In genomic region chr6:53854971-53855856, GRCm38 (mm10) we compare ENCODE assay signal across 9 mouse cellular contexts. TPM values are rescaled to one million over a fixed set of nuclear protein-coding genes. Genes with fewer than 3 reads are reported as not detected.
DNase-seq lines count a peak whose midpoint lies in the region; ATAC-seq and TF ChIP-seq lines count a peak whose summit lies in the region.
"Had no signal": no experiment of that assay in that cellular context is flagged by ENCODE, and none has a peak within 500 bp of the region (broad histone marks: within the 10 kb centered on the region; RNA-seq: fewer than 3 reads in every experiment).

No protein-coding gene starts in this region.

- WGBS in forebrain, embryonic 14.5 days, result 69% methylated on average over 12 of the region's 12 CpGs
- WGBS in forebrain, embryonic 12.5 days, result 81% methylated on average over 12 of the region's 12 CpGs
- WGBS in lung, embryonic 16.5 days, result 48% methylated on average over 12 of the region's 12 CpGs
- 53% methylated on average over 12 of the region's 12 CpGs for WGBS in hindbrain, embryonic 16.5 days
- 68% methylated on average over 12 of the region's 12 CpGs for WGBS in midbrain, postnatal 0 days

- peak; percentile 71 for DNase-seq in forebrain, embryonic 14.5 days (ENCODE audit: low spot score)
- DNase-seq in lung, postnatal 4 days, result no peak
- DNase-seq in midbrain, postnatal 0 days (ENCODE audit: low spot score), result peak; percentile 83
- no peak for DNase-seq in embryo, embryonic 10.5 days (ENCODE audit: low spot score)
- DNase-seq in urinary bladder, postnatal 25 days (ENCODE audit: low spot score), result no peak

- H3K27ac ChIP-seq in forebrain, embryonic 14.5 days (ENCODE audit: low read depth, low read length), result no peak overlapping the region
- no peak overlapping the region for H3K27ac ChIP-seq in forebrain, embryonic 12.5 days
- H3K27ac ChIP-seq in lung, embryonic 16.5 days (ENCODE audit: low read length), result peak overlapping the region; percentile 51
- H3K27ac ChIP-seq in hindbrain, embryonic 16.5 days (ENCODE audit: low read depth, low read length), result peak overlapping the region; percentile 70
- peak overlapping the region; percentile 13 for H3K27ac ChIP-seq in midbrain, postnatal 0 days (ENCODE audit: low read depth, low read length)

- peak; percentile 62; the same call in 1 of the 2 replicates for ATAC-seq in forebrain, embryonic 14.5 days
- ATAC-seq in forebrain, embryonic 12.5 days (ENCODE audit: low FRiP score), result no peak
- ATAC-seq in lung, embryonic 16.5 days (ENCODE audit: low read depth), result peak; percentile 94
- ATAC-seq in hindbrain, embryonic 16.5 days, result peak; percentile 92
- peak; percentile 65 for ATAC-seq in midbrain, postnatal 0 days (ENCODE audit: low FRiP score)

- H3K4me3 ChIP-seq in forebrain, embryonic 14.5 days (ENCODE audit: low read depth, low read length), result no peak overlapping the region
- no peak overlapping the region for H3K4me3 ChIP-seq in forebrain, embryonic 12.5 days (replicated peaks)
- no peak overlapping the region for H3K4me3 ChIP-seq in lung, embryonic 16.5 days (ENCODE audit: low read length)
- H3K4me3 ChIP-seq in hindbrain, embryonic 16.5 days (ENCODE audit: low read length), result no peak overlapping the region
- H3K4me3 ChIP-seq in midbrain, postnatal 0 days (ENCODE audit: low read depth, low read length), result no peak overlapping the region

- no peak overlapping the region for H3K9ac ChIP-seq in forebrain, embryonic 14.5 days (ENCODE audit: low read length)
- no peak overlapping the region for H3K9ac ChIP-seq in forebrain, embryonic 12.5 days
- no peak overlapping the region for H3K9ac ChIP-seq in lung, embryonic 16.5 days (ENCODE audit: low read length)
- no peak overlapping the region for H3K9ac ChIP-seq in hindbrain, embryonic 16.5 days (ENCODE audit: low read depth, low read length)
- H3K9ac ChIP-seq in midbrain, postnatal 0 days (replicated peaks; ENCODE audit: low read length, poor library complexity, severe bottlenecking), result no peak overlapping the region

- H3K36me3 ChIP-seq in forebrain, embryonic 14.5 days (ENCODE audit: control insufficient read depth, insufficient read depth, low read length), result no peaks in the 10 kb centered on the region
- H3K36me3 ChIP-seq in forebrain, embryonic 12.5 days (replicated peaks), result no peaks in the 10 kb centered on the region
- H3K36me3 ChIP-seq in lung, embryonic 16.5 days (ENCODE audit: control insufficient read depth, insufficient read depth, low read length), result no peaks in the 10 kb centered on the region
- no peaks in the 10 kb centered on the region for H3K36me3 ChIP-seq in hindbrain, embryonic 16.5 days (ENCODE audit: control insufficient read depth, insufficient read depth, low read length)
- H3K36me3 ChIP-seq in midbrain, postnatal 0 days (ENCODE audit: insufficient read depth, low read length), result no peaks in the 10 kb centered on the region

- TF ChIP-seq CTCF in midbrain, postnatal 0 days (IDR thresholded peaks at IDR 0.05), result no peak

- no peaks in the 10 kb centered on the region for H3K9me3 ChIP-seq in forebrain, embryonic 14.5 days (replicated peaks; ENCODE audit: control insufficient read depth, low read length)
- no peaks in the 10 kb centered on the region for H3K9me3 ChIP-seq in forebrain, embryonic 12.5 days
- H3K9me3 ChIP-seq in lung, embryonic 16.5 days (ENCODE audit: control insufficient read depth, low read length), result no peaks in the 10 kb centered on the region
- no peaks in the 10 kb centered on the region for H3K9me3 ChIP-seq in hindbrain, embryonic 16.5 days (ENCODE audit: control insufficient read depth, low read length)
- no peaks in the 10 kb centered on the region for H3K9me3 ChIP-seq in midbrain, postnatal 0 days (ENCODE audit: low read length)

- H3K4me1 ChIP-seq in forebrain, embryonic 14.5 days (ENCODE audit: control insufficient read depth, insufficient read depth, low read length), result peaks cover 5% of the 10 kb centered on the region; the same call in 1 of the 2 replicates
- peaks cover 8% of the 10 kb centered on the region for H3K4me1 ChIP-seq in forebrain, embryonic 12.5 days
- peaks cover 15% of the 10 kb centered on the region for H3K4me1 ChIP-seq in lung, embryonic 16.5 days (replicated peaks; ENCODE audit: control insufficient read depth, insufficient read depth, low read length)
- H3K4me1 ChIP-seq in hindbrain, embryonic 16.5 days (ENCODE audit: control insufficient read depth, insufficient read depth, low read depth, low read length), result peaks cover 2% of the 10 kb centered on the region
- no peaks in the 10 kb centered on the region for H3K4me1 ChIP-seq in midbrain, postnatal 0 days (ENCODE audit: insufficient read depth, low read length)

- H3K27me3 ChIP-seq in forebrain, embryonic 14.5 days (replicated peaks; ENCODE audit: control insufficient read depth, insufficient read depth, low read length), result no peaks in the 10 kb centered on the region
- H3K27me3 ChIP-seq in forebrain, embryonic 12.5 days, result no peaks in the 10 kb centered on the region
- H3K27me3 ChIP-seq in lung, embryonic 16.5 days (ENCODE audit: control insufficient read depth, insufficient read depth, low read depth, low read length), result no peaks in the 10 kb centered on the region
- no peaks in the 10 kb centered on the region for H3K27me3 ChIP-seq in hindbrain, embryonic 16.5 days (replicated peaks; ENCODE audit: control insufficient read depth, insufficient read depth, low read length)
- H3K27me3 ChIP-seq in midbrain, postnatal 0 days (ENCODE audit: insufficient read depth, low read length), result no peaks in the 10 kb centered on the region
- H3K27me3 ChIP-seq: CH12.LX had no signal

- H3K4me2 ChIP-seq in forebrain, embryonic 14.5 days (ENCODE audit: low read length), result no peak overlapping the region
- no peak overlapping the region for H3K4me2 ChIP-seq in forebrain, embryonic 12.5 days
- H3K4me2 ChIP-seq in lung, embryonic 16.5 days (ENCODE audit: low read depth, low read length), result no peak overlapping the region
- H3K4me2 ChIP-seq in hindbrain, embryonic 16.5 days (ENCODE audit: low read length), result no peak overlapping the region
- H3K4me2 ChIP-seq in midbrain, postnatal 0 days (ENCODE audit: low read depth, low read length, poor library complexity, severe bottlenecking), result no peak overlapping the region

RNA-seq across cellular contexts. Expression of gene Tril, which starts 34.6 kb away (rescaled TPM):
- polyA plus RNA-seq in forebrain, embryonic 14.5 days (2014; fragmentation: Nextera tagmentation; extraction: Ambion mirVana), result 3.9 and 5.1 TPM in 2 replicates
- polyA plus RNA-seq in forebrain, embryonic 12.5 days (2016; fragmentation: Nextera tagmentation; extraction: Ambion mirVana), result 19.5 and 23.2 TPM in 2 replicates
- polyA plus RNA-seq in lung, embryonic 16.5 days (2015; fragmentation: Nextera tagmentation; extraction: Ambion mirVana), result 33.9 and 38.9 TPM in 2 replicates
- 21.4 and 21.7 TPM in 2 replicates for polyA plus RNA-seq in hindbrain, embryonic 16.5 days (2015; fragmentation: Nextera tagmentation; extraction: Ambion mirVana)
- total RNA-seq in midbrain, postnatal 0 days (2014; rRNA removed), result 48.4 and 55.6 TPM in 2 replicates
- 25.9 and 26.7 TPM in 2 replicates for polyA plus RNA-seq in midbrain, postnatal 0 days (2015; fragmentation: Nextera tagmentation; extraction: Ambion mirVana)
- total RNA-seq: CH12.LX had no signal

Comparison
In these comparisons a context has a peak if more than half of its experiments do, and no peak if none do; other contexts are left out.
1. DNase-seq: peak in forebrain, embryonic 14.5 days (single experiment) and midbrain, postnatal 0 days (single experiment); none in lung, postnatal 4 days (0 of 2), embryo, embryonic 10.5 days (single experiment) and urinary bladder, postnatal 25 days (single experiment).
2. H3K27ac ChIP-seq: peak in lung, embryonic 16.5 days (single experiment), hindbrain, embryonic 16.5 days (single experiment) and midbrain, postnatal 0 days (single experiment); none in forebrain, embryonic 14.5 days (single experiment) and forebrain, embryonic 12.5 days (single experiment).